Mouse (Mus musculus) C2C12 (cell line): ENCODE data around the gene Slc8b1.

Experiments used
- CEBPB ChIP-seq: IDR thresholded peaks from one replicate; pipeline ENCODE4 v1.6.1; 2011; ENCODE audit warnings: low read depth, mild to moderate bottlenecking, control low read depth, moderate library complexity
- CTCF ChIP-seq: IDR thresholded peaks from one replicate; pipeline ENCODE4 v1.5.1; 2011; ENCODE audit not compliant: control insufficient read depth, insufficient read depth, insufficient read length
- FOSL1 ChIP-seq: IDR thresholded peaks from one replicate; pipeline ENCODE4 v1.8.0; 2011; ENCODE audit warnings: mild to moderate bottlenecking, low read length; ENCODE audit not compliant: poor library complexity, insufficient read depth, severe bottlenecking
- MAX ChIP-seq: IDR thresholded peaks from one replicate; pipeline ENCODE4 v1.6.1; 2011; ENCODE audit warnings: mild to moderate bottlenecking, control low read depth
- MYOD1 ChIP-seq: IDR thresholded peaks from one replicate; pipeline ENCODE4 v1.6.1; 2011; ENCODE audit warnings: low read depth; ENCODE audit not compliant: control insufficient read depth, insufficient read length
- MYOG ChIP-seq: IDR thresholded peaks from one replicate; pipeline ENCODE4 v1.6.1; 2011; ENCODE audit not compliant: control insufficient read depth, insufficient read length; ENCODE audit errors: extremely low read depth
- USF1 ChIP-seq: IDR thresholded peaks from one replicate; pipeline ENCODE4 v1.6.1; 2011; ENCODE audit warnings: low read depth, mild to moderate bottlenecking, control low read depth, moderate library complexity

DNA sequence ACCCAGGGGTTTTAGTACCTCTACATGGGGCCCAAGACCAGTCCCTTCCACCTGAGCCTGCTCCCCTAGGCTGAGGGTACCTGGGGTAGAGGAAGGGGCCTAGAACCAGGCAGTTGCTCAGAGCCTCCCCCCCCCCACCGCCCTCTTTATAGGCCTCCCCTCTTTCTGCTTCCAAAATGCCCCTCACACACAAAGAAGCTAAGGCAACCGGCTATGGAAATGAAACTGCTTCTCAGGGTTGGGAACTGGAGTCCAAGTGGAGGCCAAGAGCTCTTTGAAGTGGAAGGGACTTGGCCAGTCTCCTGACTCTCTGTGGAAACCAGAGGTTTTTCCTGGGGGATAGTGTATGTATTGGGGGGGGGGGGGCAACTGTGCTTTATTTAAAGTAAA is 23.7 kb downstream of the Slc8b1 start:
- no peak for TF ChIP-seq CTCF
- TF ChIP-seq MAX: no peak
- TF ChIP-seq USF1: no peak
- no peak for TF ChIP-seq MYOG
- TF ChIP-seq MYOD1: no peak
- no peak for TF ChIP-seq CEBPB
- TF ChIP-seq FOSL1: no peak
